Mouse (Mus musculus) bone marrow, adult 2 months (tissue): ENCODE measurements around the gene Tab1. TPM values are rescaled to one million over a fixed set of nuclear protein-coding genes. Genes with fewer than 3 reads are reported as not detected.

Source experiments
- H3K27ac ChIP-seq: fragments of 200-500 bp; 2 replicates; pipeline ENCODE4 v1.5.1; 2012; ENCODE audit warnings: low read depth, mild to moderate bottlenecking, control low read depth, inconsistent platforms, low read length; ENCODE audit not compliant: control insufficient read depth, poor library complexity, insufficient read depth
- H3K4me1 ChIP-seq: fragments of 200-500 bp; 2 replicates; pipeline ENCODE4 v1.6.1; 2011; ENCODE audit warnings: low read length; ENCODE audit not compliant: control insufficient read depth, insufficient read depth
- H3K4me3 ChIP-seq: fragments of 200-500 bp; replicated peaks from 2 replicates; pipeline ENCODE3; 2011; ENCODE audit warnings: mild to moderate bottlenecking, low read depth, low read length, control low read depth; ENCODE audit not compliant: control insufficient read depth
- CTCF ChIP-seq: fragments of 200-500 bp; IDR thresholded peaks from 2 replicates; pipeline ENCODE4 v1.5.1; 2011; ENCODE audit warnings: low read length, control low read depth; ENCODE audit not compliant: control insufficient read depth, insufficient read depth
- POLR2A ChIP-seq: fragments of 200-500 bp; IDR thresholded peaks from 2 replicates; pipeline ENCODE4 v1.6.1; 2011; ENCODE audit warnings: low read depth, mild to moderate bottlenecking, control low read depth, low read length, borderline replicate concordance; ENCODE audit not compliant: control insufficient read depth
- WGBS: fragments of 180-500 bp; shearing (Covaris S2); methylation state at CpG from one replicate; pipeline ENCODE4 v1.1.7; 2018; 5-methylcytosine and 5-hydroxymethylcytosine counted together
- polyA plus RNA-seq: library from polyadenylated mRNA; stranded (reverse); fragments of >200 nt; gene quantifications from 2 replicates; pipeline ENCODE4 v1.2.4, GENCODE M21; 2011; ENCODE audit warnings: low replicate concordance; ENCODE audit not compliant: missing spikeins, insufficient read depth, insufficient read length

The Tab1 gene
- polyA plus RNA-seq, 1 experiment: 26.6 TPM

DNA sequence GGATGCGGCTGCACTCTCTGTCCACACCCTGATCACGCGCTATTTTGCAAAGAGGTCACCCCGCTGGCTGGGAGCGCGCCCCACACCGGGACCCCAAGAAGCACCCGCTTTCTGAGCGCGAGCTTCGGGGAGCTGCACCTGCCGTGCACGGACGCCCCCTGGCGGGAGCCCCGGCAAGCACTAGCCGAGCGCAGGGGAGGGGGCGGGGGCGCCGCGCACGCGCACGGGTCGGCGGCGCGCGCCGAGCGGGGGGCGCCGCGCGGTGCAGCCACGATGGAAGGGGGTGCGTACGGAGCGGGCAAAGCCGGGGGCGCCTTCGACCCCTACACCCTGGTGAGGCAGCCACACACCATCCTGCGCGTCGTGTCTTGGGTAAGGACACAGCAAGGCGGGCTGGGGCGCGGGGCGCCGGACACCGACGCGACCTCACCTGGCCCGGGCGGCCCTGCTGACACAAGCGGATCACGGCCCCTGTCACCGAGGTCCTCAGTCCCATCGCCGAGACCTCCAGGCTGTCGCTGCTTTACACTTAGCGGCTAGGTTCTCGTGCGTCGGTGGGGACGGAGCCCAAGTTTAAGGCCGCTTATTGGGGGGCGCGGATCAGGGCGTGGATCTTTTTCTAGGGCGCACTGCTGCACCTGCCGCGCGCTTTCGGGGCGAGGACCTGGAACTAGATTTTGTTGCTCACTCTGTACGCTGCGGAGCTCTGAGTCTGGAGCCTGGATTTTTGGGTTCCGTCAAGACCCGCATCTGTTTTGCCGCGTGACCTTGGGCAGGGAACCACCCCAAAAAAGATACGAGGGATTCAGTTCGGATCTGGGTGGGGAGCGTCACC lies 41.6 kb upstream of the Tab1 start, which contains the start of the genes Syngr1 and Rpl3:
TSS of gene Syngr1 (plus strand) at position 214 of the 835 bp plus-strand sequence.
TSS of gene Rpl3 (minus strand) at position 748 of the 835 bp plus-strand sequence.
- peaks cover 2% of the 10 kb centered on the region; the same call in 1 of the 2 replicates for H3K4me1 ChIP-seq
- H3K4me3 ChIP-seq: peak within 1 kb of the TSS; percentile 84
- WGBS: 3% methylated on average over 86 of the region's 86 CpGs
- TF ChIP-seq POLR2A (peak; percentile 42; the same call in 1 of the 2 replicates), CTCF (peak; percentile 75)
- H3K27ac ChIP-seq: peak within 1 kb of the TSS; percentile 78

GRCm38 (mm10) chr15:80092041-80092441 lies 40.9 kb upstream of the Tab1 start:
- Histone ChIP-seq H3K4me1 (peaks cover 5% of the 10 kb centered on the region; the same call in 1 of the 2 replicates), H3K4me3 (no peak overlapping the region), H3K27ac (no peak overlapping the region)
- WGBS: 78% methylated on average over 7 of the region's 7 CpGs
- no peak for TF ChIP-seq POLR2A
- TF ChIP-seq CTCF: no peak

- Histone ChIP-seq H3K27ac (no peak overlapping the region), H3K4me1 (peaks cover 7% of the 10 kb centered on the region; the same call in 1 of the 2 replicates), H3K4me3 (no peak overlapping the region)
- WGBS: 61% methylated on average over 8 of the region's 8 CpGs
- TF ChIP-seq CTCF (no peak), POLR2A (no peak)
These were observed 40.3 kb upstream of the Tab1 start for GRCm38 (mm10) chr15:80092599-80092998.

DNA sequence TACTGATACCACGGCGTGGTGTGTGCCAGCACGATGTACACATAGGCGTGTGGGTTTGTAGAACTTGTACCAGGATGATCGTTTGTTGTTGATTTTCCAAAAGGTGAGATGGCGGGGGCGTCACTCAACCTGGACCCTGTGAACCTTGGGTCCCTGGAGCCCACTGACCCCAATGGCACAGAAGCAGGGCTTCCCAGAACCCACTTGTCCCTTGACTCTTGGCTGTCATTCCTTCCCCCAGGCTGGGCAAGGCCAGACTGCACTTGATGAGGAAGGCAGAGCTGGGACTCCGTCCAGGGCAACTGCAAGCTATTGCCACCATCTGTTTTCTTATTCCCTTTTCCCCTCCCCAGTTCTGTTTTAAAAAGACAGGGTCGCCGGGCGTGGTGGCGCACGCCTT lies 38.7 kb upstream of the Tab1 start:
- TF ChIP-seq CTCF (no peak), POLR2A (no peak)
- H3K4me3 ChIP-seq: no peak overlapping the region
- H3K4me1 ChIP-seq: peaks cover 6% of the 10 kb centered on the region; the same call in 1 of the 2 replicates
- no peak overlapping the region for H3K27ac ChIP-seq
- WGBS: 89% methylated on average over 13 of the region's 13 CpGs

DNA sequence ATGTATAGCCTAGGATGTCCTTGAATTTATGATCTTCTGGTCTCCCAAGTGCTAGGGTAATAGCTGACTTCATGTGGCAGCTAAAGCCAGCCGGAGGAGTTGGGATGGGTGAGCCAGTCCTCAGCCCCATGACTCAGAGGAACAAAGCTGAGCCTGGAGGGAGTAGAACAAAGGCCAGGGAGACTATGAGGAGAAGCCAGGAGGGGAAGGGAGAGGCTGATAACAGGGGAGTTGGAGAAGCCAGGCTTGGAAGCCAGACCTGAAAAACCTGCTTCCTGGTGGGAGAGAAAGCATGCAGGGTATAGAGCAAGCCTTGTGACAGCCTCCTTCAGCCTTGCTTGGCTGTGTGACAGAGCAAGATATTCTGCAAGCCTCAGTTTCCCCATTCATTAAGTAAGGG lies 37.3 kb upstream of the Tab1 start:
- H3K4me3 ChIP-seq: no peak overlapping the region
- 91% methylated on average over 1 of the region's 1 CpGs for WGBS
- H3K27ac ChIP-seq: no peak overlapping the region
- H3K4me1 ChIP-seq: peaks cover 6% of the 10 kb centered on the region; the same call in 1 of the 2 replicates
- TF ChIP-seq POLR2A: no peak
- TF ChIP-seq CTCF: no peak

GRCm38 (mm10) chr15:80096406-80096805 lies 36.5 kb upstream of the Tab1 start:
- peak overlapping the region; percentile 73 for H3K27ac ChIP-seq
- H3K4me1 ChIP-seq: peaks cover 6% of the 10 kb centered on the region; the same call in 1 of the 2 replicates
- peak overlapping the region; percentile 7 for H3K4me3 ChIP-seq
- WGBS: 87% methylated on average over 10 of the region's 10 CpGs
- no peak for TF ChIP-seq CTCF
- no peak for TF ChIP-seq POLR2A

DNA sequence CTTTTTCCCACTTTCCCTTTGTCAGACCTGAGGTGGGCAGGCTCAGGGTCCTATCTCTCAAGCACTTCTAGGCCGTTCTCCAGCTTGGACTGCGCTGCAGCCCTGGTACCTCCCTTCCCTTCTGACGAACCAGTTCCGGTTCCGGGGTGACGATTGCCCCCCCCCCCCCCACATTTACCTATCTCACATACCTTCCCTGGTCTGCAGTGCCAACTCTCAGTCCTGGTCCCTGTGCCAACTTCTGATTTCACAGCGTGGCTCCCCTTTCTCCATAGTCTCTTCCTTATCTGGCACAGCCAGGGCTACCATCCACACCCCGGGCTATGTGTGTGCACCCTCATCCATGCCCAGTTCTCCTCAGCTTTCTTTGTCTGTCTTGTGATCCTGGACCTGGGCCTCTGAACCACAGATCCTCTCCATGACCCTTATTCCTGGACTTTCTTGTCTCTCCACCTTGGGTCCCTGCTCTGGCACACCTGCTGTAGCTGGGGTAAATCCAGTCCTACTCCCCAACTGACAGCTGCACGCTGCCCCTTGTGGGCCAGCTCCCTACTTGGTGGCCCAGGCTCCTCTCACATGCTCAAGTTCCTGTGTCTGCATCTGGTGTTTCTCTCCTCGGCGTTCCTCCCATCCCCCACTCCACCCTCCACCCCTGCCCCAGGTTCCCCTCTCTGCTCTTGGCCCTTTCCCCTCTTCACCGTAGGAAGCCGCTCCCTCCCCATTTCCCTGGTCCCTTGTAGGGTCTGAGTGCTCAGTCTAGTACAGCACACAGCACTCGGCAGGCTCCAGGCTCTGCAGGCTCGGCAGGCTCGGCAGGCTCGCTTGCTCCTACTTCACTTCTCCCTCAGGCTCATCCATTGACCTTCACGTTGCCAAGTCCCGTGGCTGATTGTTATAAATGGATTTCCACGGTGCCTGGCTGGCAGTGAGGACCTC lies 35.7 kb upstream of the Tab1 start:
- H3K4me1 ChIP-seq: peaks cover 6% of the 10 kb centered on the region; the same call in 1 of the 2 replicates
- H3K27ac ChIP-seq: peak overlapping the region; percentile 73
- 0 out of 2 replicates have a peak, but pooled peaks have one; percentile 14 for TF ChIP-seq POLR2A
- TF ChIP-seq CTCF: no peak
- 13% methylated on average over 20 of the region's 20 CpGs for WGBS
- H3K4me3 ChIP-seq: peak overlapping the region; percentile 3
